Comparison of ENCODE assay signal across 14 mouse cellular contexts in genomic region chr8:84044900-84045299, GRCm38 (mm10). TPM values are rescaled to one million over a fixed set of nuclear protein-coding genes. Genes with fewer than 3 reads are reported as not detected.
A peak's percentile ranks its signal among the peaks of the same experiment; 100 is the strongest.
DNase-seq lines count a peak whose midpoint lies in the region; ATAC-seq and TF ChIP-seq lines count a peak whose summit lies in the region.
"Had no signal": no experiment of that assay in that cellular context is flagged by ENCODE, and none has a peak within 500 bp of the region (broad histone marks: within the 10 kb centered on the region; RNA-seq: fewer than 3 reads in every experiment).

TSS of gene Rln3 (minus strand) at chr8:84045000.

- peaks cover 35% of the 10 kb centered on the region for H3K27me3 ChIP-seq in kidney, embryonic 14.5 days (ENCODE audit: control insufficient read depth, insufficient read depth, low read length)
- peaks cover 80% of the 10 kb centered on the region for H3K27me3 ChIP-seq in liver, embryonic 13.5 days

- no peaks in the 10 kb centered on the region for H3K36me3 ChIP-seq in kidney, embryonic 14.5 days (ENCODE audit: control insufficient read depth, insufficient read depth, low read length)
- H3K36me3 ChIP-seq in ES-E14 (ENCODE audit: control insufficient read depth, insufficient read depth, low read length, poor library complexity, severe bottlenecking) = no peaks in the 10 kb centered on the region
- H3K36me3 ChIP-seq in liver, embryonic 13.5 days = no peaks in the 10 kb centered on the region

- H3K9me3 ChIP-seq in kidney, embryonic 14.5 days (ENCODE audit: control insufficient read depth, low read length) = no peaks in the 10 kb centered on the region; the same call in 1 of the 2 replicates
- no peaks in the 10 kb centered on the region for H3K9me3 ChIP-seq in ES-E14 (ENCODE audit: control insufficient read depth, insufficient read depth, low read depth, low read length)
- no peaks in the 10 kb centered on the region for H3K9me3 ChIP-seq in liver, embryonic 13.5 days (replicated peaks)

- WGBS in kidney, embryonic 14.5 days = 4% methylated on average over 9 of the region's 9 CpGs
- WGBS in liver, embryonic 13.5 days (ENCODE audit: insufficient replicate concordance) = 12% methylated on average over 9 of the region's 9 CpGs

- in situ Hi-C loops in ES-E14 (cut with MboI; ENCODE audit: low sequenced_read_pairs in 2 of 2, unreplicated experiment in 2 of 2) = no loop called here

- no peak within 1 kb of the TSS for H3K27ac ChIP-seq in kidney, embryonic 14.5 days (ENCODE audit: low read depth, low read length)
- no peak within 1 kb of the TSS for H3K27ac ChIP-seq in ES-E14 (ENCODE audit: insufficient read depth, low read depth, low read length, poor library complexity, severe bottlenecking)
- no peak within 1 kb of the TSS for H3K27ac ChIP-seq in liver, embryonic 13.5 days

- peak within 1 kb of the TSS; percentile 1; the same call in 1 of the 2 replicates for H3K4me3 ChIP-seq in kidney, embryonic 14.5 days (ENCODE audit: low read length)
- peak within 1 kb of the TSS; percentile 63 to 67 for H3K4me3 ChIP-seq in ES-E14 (ENCODE audit: insufficient read depth in 1 of 2, low read depth in 1 of 2, low read length in 2 of 2, poor library complexity in 1 of 2, severe bottlenecking in 1 of 2)
- 0 out of 2 replicates have a peak within 1 kb of the TSS, but pooled peaks have one; percentile 7 for H3K4me3 ChIP-seq in liver, embryonic 13.5 days (replicated peaks)

- H3K9ac ChIP-seq in kidney, embryonic 14.5 days (ENCODE audit: low read depth, low read length) = no peak within 1 kb of the TSS
- peak within 1 kb of the TSS; percentile 61 for H3K9ac ChIP-seq in ES-E14 (ENCODE audit: insufficient read depth, low read depth, low read length, poor library complexity, severe bottlenecking)
- no peak within 1 kb of the TSS for H3K9ac ChIP-seq in liver, embryonic 13.5 days
- H3K9ac ChIP-seq: lung, embryonic 14.5 days had no signal

- H3K4me1 ChIP-seq in kidney, embryonic 14.5 days (ENCODE audit: control insufficient read depth, insufficient read depth, low read length) = peaks cover 11% of the 10 kb centered on the region; the same call in 1 of the 2 replicates
- peaks cover 6 to 15% of the 10 kb centered on the region in 2 experiments for H3K4me1 ChIP-seq in ES-E14 (ENCODE audit: control insufficient read depth in 2 of 2, insufficient read depth in 2 of 2, low read length in 2 of 2, poor library complexity in 1 of 2)
- H3K4me1 ChIP-seq in liver, embryonic 13.5 days (replicated peaks) = peaks cover 12% of the 10 kb centered on the region; the same call in 1 of the 2 replicates

- ATAC-seq in kidney, embryonic 14.5 days (ENCODE audit: low FRiP score, low TSS enrichment) = no peak
- ATAC-seq in liver, embryonic 13.5 days (ENCODE audit: low read depth) = no peak

- DNase-seq in embryo, embryonic 10.5 days (ENCODE audit: low spot score) = peak; percentile 7
- DNase-seq in embryo, embryonic 9.5 days (ENCODE audit: extremely low spot score) = no peak
- DNase-seq in kidney, postnatal 14 days = no peak
- DNase-seq in ES-E14 (ENCODE audit: low read depth, low spot score) = no peak
- DNase-seq in liver, embryonic 13.5 days = no peak
- DNase-seq in frontal cortex, postnatal 14 days (ENCODE audit: low spot score in 2 of 2) = no peak
- DNase-seq in urinary bladder, adult 2 months (ENCODE audit: low spot score) = no peak
- DNase-seq: adrenal gland, postnatal 14 days; cerebellum, adult 11 months; embryo, embryonic 11 days; lung, embryonic 14.5 days; right cerebral cortex, postnatal 14 days; thymus, postnatal 36 days had no signal

- H3K4me2 ChIP-seq in kidney, embryonic 14.5 days (replicated peaks; ENCODE audit: low read depth, low read length) = peak within 1 kb of the TSS; percentile 17
- H3K4me2 ChIP-seq in liver, embryonic 13.5 days = no peak within 1 kb of the TSS
- H3K4me2 ChIP-seq: lung, embryonic 14.5 days had no signal

TF ChIP-seq in ES-E14, 5 proteins besides CTCF, POLR2A, EP300 and RAD21:
- TF ChIP-seq CHD2 (IDR thresholded peaks at IDR 0.05; ENCODE audit: low read depth, low read length) (no peak), MAFK (IDR thresholded peaks at IDR 0.05; ENCODE audit: insufficient read depth, low read depth, low read length) (no peak), ZC3H11A (IDR thresholded peaks at IDR 0.05; ENCODE audit: borderline replicate concordance, low read depth, low read length) (no peak), ZNF384 (IDR thresholded peaks at IDR 0.05; ENCODE audit: low read depth, low read length) (no peak), HCFC1 (IDR thresholded peaks at IDR 0.05; ENCODE audit: borderline replicate concordance, insufficient read depth, low read length) (no peak)

RNA-seq across cellular contexts. Expression of gene Rln3, which starts in this region (rescaled TPM):
- polyA plus RNA-seq in kidney, embryonic 14.5 days (2014; fragmentation: Nextera tagmentation; extraction: Ambion mirVana) = 0.33 TPM in 1 of 2 replicates, not detected in the other
- 7.3 and 26.6 TPM in 2 replicates for total RNA-seq in ES-E14 (2012; rRNA removed)
- polyA plus RNA-seq in liver, embryonic 13.5 days (2015; fragmentation: Nextera tagmentation; extraction: Ambion mirVana) = not detected in 2 replicates
- polyA plus RNA-seq in urinary bladder, adult 2 months (2012; rRNA removed) = 0.21 and 0.30 TPM in 2 replicates
- total RNA-seq: adrenal gland, postnatal 14 days had no signal
- polyA plus RNA-seq: lung, embryonic 14.5 days had no signal

Comparison
In these comparisons a context has a peak if more than half of its experiments do, and no peak if none do; other contexts are left out.
1. H3K4me3 ChIP-seq: peak in every context shown above with its lines; median percentile 65 in ES-E14; 7 in liver, embryonic 13.5 days; 1 in kidney, embryonic 14.5 days.